Mouse (Mus musculus) cerebellum, adult (tissue): ENCODE results near the gene Retreg1.
A peak's percentile ranks its signal among the peaks of the same experiment; 100 is the strongest.
"Not testable (repeated sequence)": the region's sequence is repeated elsewhere in the genome, so short reads cannot be mapped to it uniquely, and the experiment has no call there.

ENCODE experiments used
- ATAC-seq: cut with Nextera tagmentation; 2 replicates; pipeline ENCODE4 v1.9.2; 2017; ENCODE audit warnings: mild to moderate bottlenecking, moderate library complexity, mixed read lengths; ENCODE audit not compliant: insufficient number of reproducible peaks, low FRiP score, low TSS enrichment

The Retreg1 gene

DNA sequence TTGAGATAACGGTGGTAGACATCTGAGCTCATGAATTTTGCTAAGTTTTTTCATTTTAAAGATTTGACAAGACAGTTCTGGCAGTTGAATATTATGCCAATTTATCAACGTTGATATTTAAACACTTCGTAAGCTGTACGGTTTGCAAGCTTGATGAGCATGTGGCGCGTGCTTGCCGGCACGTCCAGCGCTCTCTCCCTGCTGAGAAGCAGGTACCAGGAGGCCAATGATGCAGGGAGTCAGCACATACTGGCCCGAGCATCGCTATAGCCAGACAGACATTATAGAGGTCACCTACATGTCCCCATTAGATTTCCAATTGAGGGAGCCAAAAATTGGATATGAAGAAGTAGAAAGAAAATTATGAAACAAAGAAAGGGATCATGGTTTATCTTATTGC is 98.5 kb downstream of the Retreg1 start:
- no peak for ATAC-seq

DNA sequence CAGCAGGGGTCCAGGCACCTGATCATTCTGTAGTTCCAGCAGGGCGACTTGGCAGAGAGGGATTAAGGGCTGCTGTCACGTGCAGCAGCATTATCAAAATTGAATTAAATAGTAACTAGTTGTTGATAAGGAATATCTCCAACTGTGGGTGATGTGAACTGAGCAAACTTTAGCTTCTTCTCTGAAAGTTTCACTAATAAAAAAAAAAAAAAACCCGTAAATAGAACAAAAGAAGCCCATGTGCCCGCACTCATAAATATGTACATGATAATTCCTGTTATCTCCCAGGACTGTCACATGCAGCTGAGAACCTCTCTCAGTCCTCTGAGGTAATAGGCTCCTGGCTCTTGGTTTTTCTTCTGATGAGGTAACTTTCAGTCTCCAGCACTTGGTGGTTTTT is 99.4 kb downstream of the Retreg1 start:
- no peak for ATAC-seq

DNA sequence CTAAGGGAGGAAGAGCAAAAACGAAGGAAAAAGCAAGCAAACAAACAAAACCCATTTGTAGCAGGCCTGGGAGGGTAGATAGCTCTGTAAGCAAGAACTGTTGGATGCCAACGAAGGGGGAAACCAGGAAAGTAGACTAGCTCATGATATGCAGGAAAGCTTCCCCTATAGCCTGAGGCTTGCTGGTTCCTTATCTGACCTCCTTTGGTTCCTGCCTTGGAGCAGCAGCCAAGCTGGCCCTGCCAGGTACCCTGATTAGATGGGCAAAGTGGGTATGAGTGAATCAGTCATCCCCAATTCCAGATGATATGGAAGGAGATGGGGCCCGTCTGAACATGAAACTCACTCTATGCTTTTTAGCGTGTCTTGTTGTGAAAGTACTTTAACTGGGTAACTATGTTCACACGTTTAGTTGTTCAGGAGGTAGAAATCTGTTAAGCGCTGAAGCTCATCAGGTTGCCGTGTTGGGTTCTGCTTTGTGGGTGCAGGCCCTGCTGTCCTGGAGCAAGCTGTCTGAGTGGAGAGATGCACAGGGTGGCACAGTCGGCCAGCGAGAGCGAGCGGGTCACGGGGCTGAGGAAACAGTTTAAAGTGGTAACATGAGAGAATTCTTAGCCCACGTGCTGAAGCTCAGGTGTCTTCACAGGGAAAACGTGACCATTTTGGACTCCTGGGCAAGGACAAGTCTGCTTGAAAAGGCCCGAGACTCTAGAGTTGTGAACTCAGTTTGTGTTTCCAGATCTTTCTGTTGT is 100.6 kb downstream of the Retreg1 start:
- no peak for ATAC-seq

DNA sequence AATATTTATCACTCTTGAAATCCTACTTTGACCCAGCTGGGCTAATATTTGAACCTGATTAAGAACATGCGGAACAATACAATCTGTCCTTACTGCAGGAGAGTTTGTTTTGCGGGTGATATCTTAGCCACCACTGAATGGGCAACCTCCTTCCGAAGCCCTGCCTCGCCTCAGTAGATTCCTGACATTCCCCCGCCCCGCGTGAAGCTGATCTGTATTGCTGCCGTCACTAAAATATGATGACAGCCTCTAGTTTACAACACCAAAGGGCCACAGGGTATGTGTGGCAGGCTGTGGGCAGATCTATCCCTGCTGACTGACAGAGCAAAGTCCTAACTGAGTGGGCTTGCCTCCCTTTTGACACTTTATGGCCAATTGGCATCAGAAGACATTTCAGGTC is 102.2 kb downstream of the Retreg1 start:
- ATAC-seq = no peak

DNA sequence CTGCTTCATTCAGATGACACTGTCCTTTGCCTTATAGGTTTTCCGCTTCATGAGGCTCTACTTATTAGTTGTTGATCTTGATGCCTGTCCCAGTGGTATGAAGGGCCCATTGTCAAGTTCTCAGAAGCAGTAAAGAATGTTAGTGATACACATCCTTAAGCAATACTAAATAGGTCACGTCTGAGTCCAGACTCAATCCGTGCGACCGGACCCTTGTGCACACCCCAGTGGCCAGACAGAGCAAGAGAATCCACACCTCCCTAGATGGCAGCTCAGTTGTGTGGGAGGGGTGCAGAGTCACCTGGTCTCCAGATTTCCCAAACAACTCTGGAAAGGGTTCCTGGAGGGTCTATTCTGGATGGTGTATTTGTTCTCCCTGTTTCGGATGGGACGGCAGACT is 103.5 kb downstream of the Retreg1 start:
- no peak for ATAC-seq

DNA sequence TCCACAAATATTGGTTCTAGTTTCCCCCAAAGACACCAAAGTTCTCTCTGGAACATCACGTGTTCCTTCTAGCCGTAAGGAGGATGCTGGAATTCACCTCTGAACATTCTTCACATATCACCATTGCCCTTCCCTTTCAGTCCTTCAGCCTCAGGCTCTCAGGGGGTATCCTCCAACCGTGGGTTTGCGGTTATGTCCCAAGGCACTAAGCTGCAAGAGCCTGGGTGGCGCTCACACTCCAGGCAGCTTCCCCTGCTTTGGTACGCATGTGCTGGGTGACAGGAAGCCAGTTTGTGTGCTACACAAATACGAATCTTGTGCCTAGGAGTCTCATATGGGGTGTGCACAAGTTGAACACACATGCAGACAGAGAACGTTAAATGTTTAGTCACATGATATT is 104.4 kb downstream of the Retreg1 start:
- no peak for ATAC-seq

DNA sequence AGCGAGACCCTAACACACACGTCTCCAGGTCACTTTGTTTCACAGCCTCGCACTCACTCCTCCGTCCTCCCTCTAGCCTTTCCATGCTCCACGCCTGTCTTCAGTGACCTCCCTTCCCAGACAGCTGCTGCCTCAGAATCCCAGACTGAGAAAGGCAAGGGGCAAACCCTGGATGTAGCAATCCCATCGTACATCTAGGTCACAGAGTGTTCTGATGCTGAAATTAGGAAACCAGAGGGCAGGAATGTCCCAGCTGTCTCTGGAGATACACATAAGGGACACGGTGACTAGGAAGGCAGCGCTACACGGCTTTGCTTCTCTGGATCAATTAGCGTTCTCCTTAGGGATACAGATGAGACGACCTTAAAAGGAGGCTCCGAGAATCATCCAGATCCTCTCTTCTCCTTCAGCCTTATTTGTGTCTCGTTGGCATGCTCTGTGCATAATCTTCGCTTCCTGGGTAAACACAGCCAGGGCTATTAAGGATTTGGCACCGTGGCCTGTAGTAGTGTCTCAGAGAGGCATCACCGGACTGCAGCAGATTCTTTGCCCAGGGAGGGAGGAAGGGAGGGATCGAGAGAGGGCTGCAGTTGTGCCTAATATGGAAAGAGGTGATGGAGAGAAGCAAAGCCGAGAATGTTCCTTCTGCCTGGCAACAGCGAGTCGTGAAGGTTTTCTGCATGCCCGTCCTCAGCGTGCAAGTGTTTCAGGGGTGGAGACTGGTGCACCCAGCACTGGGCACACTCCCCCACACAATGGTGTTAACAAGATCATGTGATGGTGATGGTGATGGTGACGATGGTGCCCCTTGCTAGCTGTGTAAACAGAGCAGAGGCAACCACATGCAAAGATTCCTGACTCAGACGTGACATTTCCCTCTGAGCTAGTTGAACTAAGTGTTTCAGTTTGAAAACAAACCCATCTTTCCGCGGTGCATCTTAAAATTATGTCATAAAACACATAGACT is 105.6 kb downstream of the Retreg1 start:
- no peak for ATAC-seq

DNA sequence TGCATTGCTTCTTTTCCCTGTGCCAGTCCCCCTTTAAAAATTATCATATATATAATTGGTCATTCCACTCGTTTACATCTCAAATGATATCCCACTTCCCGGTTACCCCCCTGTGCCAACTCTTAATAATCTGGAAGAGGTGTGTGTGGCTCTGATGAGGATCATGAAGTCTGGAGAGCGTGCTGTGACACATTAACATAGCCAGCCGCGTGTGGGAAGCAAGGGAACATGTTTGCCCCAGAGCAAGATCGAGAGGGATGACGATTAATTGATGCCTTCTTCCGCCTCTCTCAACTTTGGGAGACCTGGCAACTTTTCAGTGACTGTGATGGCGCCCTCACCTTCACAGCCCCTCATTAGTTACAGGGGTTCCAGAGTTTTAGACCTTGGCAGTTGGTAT is 106.7 kb downstream of the Retreg1 start:
- ATAC-seq = no peak

DNA sequence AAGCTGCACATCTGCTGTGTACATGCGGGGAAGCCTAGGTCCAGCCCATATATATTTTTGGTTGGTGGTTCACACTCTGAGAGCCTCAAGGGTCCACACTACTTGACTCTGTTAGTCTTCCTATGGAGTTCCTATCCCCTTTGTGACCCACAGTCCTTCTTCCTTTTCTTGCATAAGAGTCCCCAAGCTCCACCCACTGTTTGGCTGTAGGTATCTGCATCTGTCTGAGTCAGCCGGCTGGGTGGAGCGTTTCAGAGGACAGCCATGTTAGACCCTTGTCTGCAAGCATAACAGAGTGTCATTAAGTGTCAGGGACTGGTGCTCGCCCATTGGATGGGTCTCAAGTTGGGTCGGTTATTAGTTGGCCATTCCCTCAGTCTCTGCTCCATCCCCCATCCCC is 107.6 kb downstream of the Retreg1 start:
- no peak for ATAC-seq

DNA sequence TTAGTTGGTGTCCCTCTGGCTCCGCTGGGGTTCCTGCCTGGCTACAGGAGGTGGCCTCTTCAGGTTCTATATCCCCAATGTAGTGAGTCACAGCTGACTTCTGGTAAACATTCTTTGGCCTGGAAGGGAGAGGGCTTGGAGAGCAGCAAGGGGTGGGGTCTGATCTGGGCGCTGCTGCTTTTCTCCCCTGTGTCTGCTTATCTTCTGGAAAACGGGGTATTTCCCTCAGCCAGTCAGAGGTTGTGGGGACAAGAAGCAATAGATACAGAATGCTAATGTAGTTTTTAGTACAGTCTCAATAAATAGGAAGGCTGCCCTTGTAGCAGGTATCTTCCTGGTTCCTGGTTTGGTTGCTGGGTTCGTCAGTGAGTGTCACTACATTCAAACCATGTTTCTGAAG is 108.1 kb downstream of the Retreg1 start:
- ATAC-seq = no peak

DNA sequence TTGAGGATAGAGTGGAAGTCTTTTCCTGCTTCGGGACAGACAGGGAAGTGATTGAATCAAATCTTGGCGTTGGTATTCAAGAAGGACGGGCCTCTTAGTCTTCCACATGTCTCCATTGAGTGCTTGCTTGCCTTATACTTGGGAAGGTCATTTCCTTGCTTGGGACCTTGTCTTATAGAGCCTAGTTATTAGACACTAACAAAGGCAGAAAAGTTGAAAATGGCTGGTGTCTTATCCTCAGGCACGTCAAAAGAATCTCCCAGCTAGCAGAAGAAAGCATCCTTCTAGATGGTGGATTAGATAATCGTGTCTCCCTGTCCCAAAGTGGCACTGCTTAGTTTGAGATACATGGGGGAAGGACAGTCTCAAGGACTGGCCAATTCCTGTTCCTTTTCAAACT is 113.0 kb downstream of the Retreg1 start:
- no peak for ATAC-seq

DNA sequence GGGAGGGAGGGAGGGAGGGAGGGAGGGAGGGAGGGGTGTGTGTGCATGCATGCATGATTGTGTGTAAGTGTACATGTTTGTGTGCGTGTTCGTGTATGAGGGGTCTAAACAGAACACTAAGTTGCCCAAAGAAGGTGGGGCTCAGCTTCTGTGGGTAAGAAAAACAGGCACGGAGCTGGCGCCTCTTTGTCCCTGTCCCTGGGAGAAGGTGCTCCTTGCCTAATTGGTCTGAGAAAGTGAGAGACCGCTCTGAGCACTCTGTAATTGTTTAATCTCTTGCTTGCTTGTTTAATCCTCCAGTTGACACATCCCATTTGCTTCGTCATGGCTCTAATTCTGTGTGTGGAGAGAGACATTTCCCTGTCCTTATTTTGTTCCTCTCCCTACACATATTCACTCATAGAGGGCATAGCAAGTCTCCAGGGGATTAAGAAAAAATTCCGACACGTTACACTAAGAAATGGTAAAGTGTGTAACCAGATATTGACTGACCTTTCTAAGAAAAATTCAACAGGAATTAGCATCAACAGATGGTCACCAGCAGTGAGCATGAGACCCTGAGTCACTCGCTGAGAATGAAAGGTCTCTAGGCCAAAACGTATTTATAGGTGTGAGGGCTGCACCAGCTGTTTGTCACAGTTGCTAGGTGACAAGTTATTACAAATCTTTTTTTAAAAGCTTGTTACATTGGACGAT is 113.6 kb downstream of the Retreg1 start:
- no peak for ATAC-seq

DNA sequence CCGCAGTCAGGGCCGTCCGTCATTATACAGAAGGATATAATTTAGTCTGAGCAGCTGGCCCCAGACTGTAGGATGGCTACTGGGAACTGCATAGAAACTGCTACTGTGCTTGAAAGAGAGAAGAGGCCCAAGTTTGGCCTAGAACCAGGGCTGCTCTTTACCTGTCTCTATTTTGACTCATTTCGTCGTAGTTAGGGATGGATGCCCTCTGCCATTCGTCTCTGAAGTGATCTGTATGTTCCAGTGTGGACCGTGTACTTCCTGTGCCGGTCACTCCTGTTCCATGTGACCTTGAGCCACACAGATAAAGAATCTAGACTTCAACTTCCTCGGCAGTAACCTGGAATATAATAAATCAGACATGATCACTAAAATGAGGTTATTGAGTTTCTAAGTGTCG is 114.7 kb downstream of the Retreg1 start:
- ATAC-seq = no peak

DNA sequence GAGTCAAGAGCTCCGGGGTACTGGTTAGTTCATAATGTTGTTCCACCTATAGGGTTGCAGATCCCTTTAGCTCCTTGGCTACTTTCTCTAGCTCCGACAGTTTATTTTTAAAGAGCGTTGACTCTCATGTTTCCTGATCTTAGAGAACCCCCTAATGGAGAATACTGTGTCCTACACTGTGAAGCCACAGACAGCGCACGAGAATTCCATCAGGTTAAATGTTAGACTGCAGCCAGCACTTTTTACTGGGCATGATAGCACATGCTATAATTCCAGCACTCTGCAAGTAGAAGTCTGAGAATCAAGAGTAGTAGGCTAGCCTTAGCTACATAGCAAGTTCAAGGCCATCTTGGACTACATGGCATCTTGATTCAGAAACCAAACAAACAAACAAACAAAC is 116.4 kb downstream of the Retreg1 start:
- ATAC-seq = peak; percentile 84

DNA sequence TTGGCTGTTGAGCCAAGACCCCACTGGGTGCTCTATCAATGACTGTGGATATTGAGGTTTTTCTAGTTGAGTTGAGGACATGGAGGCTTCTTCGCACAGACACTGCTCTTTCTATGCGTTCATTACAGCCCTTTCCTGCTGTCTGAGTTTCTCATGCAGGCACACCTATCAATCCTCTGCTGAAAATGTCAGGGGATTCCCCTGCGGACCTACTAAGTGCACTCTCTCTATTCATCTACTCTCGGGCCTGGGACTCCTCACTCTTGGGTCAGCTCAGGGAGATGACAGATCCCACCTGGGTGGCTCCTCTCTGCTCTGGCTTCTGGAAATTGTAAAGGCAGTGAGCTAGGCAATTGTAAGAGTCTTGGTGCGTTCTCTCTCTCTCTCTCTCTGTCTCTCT is 117.3 kb downstream of the Retreg1 start:
- no peak for ATAC-seq

DNA sequence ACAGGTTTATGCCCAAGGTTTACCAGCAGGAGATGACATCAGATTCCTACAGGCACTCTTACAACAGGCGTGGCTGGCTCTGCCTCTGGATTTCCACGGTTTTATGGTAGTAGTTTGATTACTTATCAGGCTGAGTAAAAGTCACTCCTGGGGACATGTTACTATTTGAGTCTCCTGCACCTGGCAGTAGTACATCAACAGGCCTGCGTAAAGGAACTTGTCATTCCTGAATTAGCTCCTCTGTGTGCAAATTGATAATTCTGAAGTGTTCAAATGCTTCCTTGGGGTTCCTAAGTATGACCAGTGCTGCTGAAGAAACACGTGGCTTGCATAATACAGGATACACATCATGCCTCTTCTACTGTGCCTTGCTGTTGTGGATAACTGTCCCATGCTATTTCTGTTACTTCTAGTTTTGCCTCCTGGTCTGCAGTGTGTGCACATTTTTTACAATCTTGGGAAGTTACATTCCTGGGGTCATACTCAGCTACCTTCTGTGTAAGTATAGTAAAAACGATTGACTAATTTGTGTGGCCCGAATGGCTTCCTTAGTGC is 123.3 kb downstream of the Retreg1 start:
- no peak for ATAC-seq

DNA sequence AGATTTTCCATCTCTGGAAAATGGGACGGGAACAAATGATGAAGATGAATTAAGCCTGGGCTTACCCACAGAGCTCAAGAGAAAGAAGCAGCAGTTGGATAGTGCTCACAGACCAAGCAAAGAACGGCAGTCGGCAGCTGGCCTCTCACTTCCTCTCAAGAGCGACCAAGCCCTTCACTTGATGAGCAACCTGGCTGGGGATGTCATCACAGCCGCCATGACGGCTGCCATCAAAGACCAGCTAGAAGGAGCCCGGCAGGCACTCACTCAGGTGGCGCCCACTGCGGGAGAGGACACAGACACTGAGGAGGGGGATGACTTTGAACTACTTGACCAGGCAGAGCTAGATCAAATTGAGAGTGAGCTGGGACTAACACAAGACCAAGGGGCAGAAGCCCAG is 128.6 kb downstream of the Retreg1 start:
- ATAC-seq = no peak

DNA sequence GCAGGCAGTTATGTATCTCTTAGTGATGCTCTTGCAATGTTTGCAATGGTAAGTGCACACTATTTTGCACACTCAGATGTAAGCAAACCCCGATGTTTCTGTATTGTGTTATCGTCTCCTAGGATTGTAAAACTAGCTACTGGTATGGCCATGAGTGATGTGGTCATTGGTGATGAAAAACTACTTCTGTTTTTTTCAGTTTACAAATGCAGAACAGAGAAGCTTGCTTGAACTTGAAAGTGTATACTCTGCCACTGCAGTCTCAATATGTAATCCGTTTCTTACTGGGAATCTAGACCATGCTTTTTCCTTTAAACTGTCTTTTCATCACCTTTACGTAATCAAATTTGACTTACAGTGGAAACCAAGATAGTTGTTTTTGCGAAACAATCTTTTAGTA is 129.8 kb downstream of the Retreg1 start:
- ATAC-seq = no peak

DNA sequence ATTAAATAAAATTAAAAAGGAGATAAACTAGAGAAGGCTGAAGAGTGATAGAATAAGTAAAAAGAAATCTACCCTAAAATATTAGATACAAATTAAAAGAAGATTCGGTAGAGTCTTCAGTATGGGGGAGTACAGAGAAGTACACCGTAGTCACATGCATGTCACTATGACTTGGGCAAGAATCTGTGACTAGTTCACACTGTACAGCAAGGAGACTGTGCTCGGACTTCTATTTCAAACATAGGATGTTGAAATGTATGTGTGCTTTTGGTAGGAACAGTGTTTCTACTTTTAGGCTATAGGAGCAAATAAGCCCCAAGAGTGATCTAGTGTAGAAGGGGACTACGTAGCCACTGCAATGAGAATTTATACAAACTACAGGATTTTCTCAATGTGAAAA is 131.4 kb downstream of the Retreg1 start:
- ATAC-seq = no peak

DNA sequence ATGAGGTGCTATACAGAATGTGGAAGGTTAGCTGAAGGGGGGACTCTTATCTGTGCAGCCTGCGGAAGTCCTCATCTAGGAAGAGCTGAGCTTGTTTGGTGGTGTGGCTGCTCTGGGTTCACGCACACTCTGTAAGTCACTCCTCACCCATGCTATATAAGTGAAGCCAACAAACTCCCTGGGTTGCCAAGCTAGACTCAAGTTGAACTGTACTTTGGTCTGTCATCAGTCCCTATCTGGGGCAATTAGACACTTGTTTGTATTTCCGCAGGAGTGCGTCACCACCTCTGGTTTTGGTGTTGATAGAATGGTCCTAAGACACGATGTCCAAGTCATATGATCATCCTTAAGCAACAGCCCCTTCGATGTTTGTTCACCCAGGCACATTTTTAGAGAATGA is 132.8 kb downstream of the Retreg1 start:
- ATAC-seq = no peak

DNA sequence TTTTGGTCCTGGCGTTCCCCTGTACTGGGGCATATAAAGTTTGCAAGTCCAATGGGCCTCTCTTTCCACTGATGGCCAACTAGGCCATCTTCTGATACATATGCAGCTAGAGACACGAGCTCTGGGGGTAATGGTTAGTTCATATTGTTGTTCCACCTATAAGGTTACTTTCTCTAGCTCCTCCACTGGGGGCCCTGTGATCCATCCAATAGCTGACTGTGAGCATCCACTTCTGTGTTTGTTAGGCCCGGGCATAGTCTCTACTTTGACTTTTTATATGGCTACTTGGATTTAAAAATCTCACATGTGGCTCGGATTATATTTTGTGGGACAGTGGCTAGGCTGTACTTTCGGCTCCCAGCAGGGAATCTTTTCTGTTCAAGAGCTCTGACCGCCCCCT is 140.6 kb downstream of the Retreg1 start:
- not testable (repeated sequence) for ATAC-seq
